ENCODE assay signal across 7 mouse cellular contexts in the genomic region with DNA sequence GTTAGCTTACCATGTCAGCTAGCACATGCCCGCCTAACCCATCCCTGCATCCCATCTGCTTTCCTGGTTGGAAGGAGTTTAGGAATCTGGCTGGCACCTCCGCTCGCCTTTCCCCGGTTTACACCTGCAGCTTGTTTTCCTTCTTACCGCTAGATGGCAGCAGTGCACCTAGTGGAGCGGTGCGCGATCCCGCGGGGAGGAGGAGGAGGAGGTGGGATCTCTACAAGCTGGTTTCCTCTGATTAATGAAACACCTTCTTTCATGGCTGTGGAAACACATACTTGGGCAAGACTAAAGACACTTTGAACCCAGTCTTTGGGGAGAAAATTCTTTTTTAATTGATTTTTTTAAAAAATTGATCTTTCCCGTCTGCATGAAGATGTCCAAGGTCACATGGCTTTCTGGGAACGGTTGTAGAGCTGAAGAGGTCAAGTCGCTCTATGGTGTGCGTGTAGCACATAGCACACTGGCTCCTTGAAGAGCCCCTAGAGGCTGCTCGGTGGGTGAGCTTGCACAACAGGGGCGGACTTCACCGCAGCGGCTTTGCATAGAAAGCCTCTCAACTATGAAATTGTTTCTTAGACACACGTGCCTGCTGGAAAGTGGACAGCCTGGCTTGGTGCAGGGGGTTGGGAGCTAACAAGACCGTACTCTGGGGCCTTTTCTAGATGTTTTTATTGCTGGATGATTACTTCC. TPM values are rescaled to one million over a fixed set of nuclear protein-coding genes. Genes with fewer than 3 reads are reported as not detected.
DNase-seq lines count a peak whose midpoint lies in the region; ATAC-seq and TF ChIP-seq lines count a peak whose summit lies in the region.

No protein-coding gene starts in this region.

- H3K4me2 ChIP-seq in limb, embryonic 11.5 days (ENCODE audit: low read depth, severe bottlenecking): peak overlapping the region; percentile 13; the same call in 1 of the 2 replicates
- H3K4me2 ChIP-seq in midbrain, embryonic 13.5 days (replicated peaks): peak overlapping the region; percentile 42

- no peaks in the 10 kb centered on the region for H3K9me3 ChIP-seq in embryonic facial prominence, embryonic 10.5 days
- no peaks in the 10 kb centered on the region for H3K9me3 ChIP-seq in limb, embryonic 11.5 days (ENCODE audit: control insufficient read depth, low read length)
- H3K9me3 ChIP-seq in midbrain, embryonic 13.5 days: no peaks in the 10 kb centered on the region

- peaks cover 71% of the 10 kb centered on the region for H3K27me3 ChIP-seq in embryonic facial prominence, embryonic 10.5 days (replicated peaks; ENCODE audit: low read depth, poor library complexity, severe bottlenecking)
- H3K27me3 ChIP-seq in limb, embryonic 11.5 days (ENCODE audit: control insufficient read depth, insufficient read depth, low read length): no peaks in the 10 kb centered on the region; the same call in 1 of the 2 replicates
- peaks cover 45% of the 10 kb centered on the region for H3K27me3 ChIP-seq in midbrain, embryonic 13.5 days
- peaks cover 5% of the 10 kb centered on the region; the same call in 1 of the 2 replicates for H3K27me3 ChIP-seq in small intestine, adult 2 months (ENCODE audit: control insufficient read depth, insufficient read depth, low read length)

- peak; percentile 90 for TF ChIP-seq CTCF in small intestine, adult 2 months (IDR thresholded peaks at IDR 0.05; ENCODE audit: extremely low read depth, insufficient read length, insufficient replicate concordance, low read depth, low read length)

- H3K9ac ChIP-seq in limb, embryonic 11.5 days (ENCODE audit: low read length): no peak overlapping the region
- H3K9ac ChIP-seq in midbrain, embryonic 13.5 days (replicated peaks): no peak overlapping the region

- no peak for ATAC-seq in limb, embryonic 11.5 days (ENCODE audit: insufficient number of reproducible peaks, low FRiP score, low TSS enrichment, low read depth)
- peak; percentile 77 for ATAC-seq in midbrain, embryonic 13.5 days

- no peak for TF ChIP-seq POLR2A in small intestine, adult 2 months (IDR thresholded peaks at IDR 0.05; ENCODE audit: low read depth, low read length)

- WGBS in embryonic facial prominence, embryonic 10.5 days: 10% methylated on average over 20 of the region's 20 CpGs
- 9% methylated on average over 20 of the region's 20 CpGs for whole genome bisulfite sequencing in limb, embryonic 11.5 days
- WGBS in midbrain, embryonic 13.5 days: 3% methylated on average over 20 of the region's 20 CpGs
- 5% methylated on average over 20 of the region's 20 CpGs for WGBS in small intestine, adult 2 months

- no peaks in the 10 kb centered on the region for H3K36me3 ChIP-seq in embryonic facial prominence, embryonic 10.5 days (replicated peaks)
- no peaks in the 10 kb centered on the region for H3K36me3 ChIP-seq in limb, embryonic 11.5 days (ENCODE audit: control insufficient read depth, insufficient read depth, low read length)
- no peaks in the 10 kb centered on the region for H3K36me3 ChIP-seq in midbrain, embryonic 13.5 days
- H3K36me3 ChIP-seq in small intestine, adult 2 months (ENCODE audit: control insufficient read depth, insufficient read depth, low read length): no peaks in the 10 kb centered on the region

- peak overlapping the region; percentile 34 for H3K4me3 ChIP-seq in embryonic facial prominence, embryonic 10.5 days
- no peak overlapping the region for H3K4me3 ChIP-seq in limb, embryonic 11.5 days (ENCODE audit: low read depth, low read length)
- peak overlapping the region; percentile 15; the same call in 1 of the 2 replicates for H3K4me3 ChIP-seq in midbrain, embryonic 13.5 days (replicated peaks)
- H3K4me3 ChIP-seq in small intestine, adult 2 months (ENCODE audit: low read depth, low read length): no peak overlapping the region

- H3K4me1 ChIP-seq in embryonic facial prominence, embryonic 10.5 days: peaks cover 17% of the 10 kb centered on the region
- peaks cover 3% of the 10 kb centered on the region; the same call in 1 of the 2 replicates for H3K4me1 ChIP-seq in limb, embryonic 11.5 days (ENCODE audit: control insufficient read depth, insufficient read depth, low read length)
- peaks cover 5% of the 10 kb centered on the region; the same call in 1 of the 2 replicates for H3K4me1 ChIP-seq in midbrain, embryonic 13.5 days (replicated peaks)
- 0 out of 2 replicates have a peak, but pooled peaks cover 2% of the 10 kb centered on the region for H3K4me1 ChIP-seq in small intestine, adult 2 months (ENCODE audit: control insufficient read depth, insufficient read depth, insufficient read length, low read length)

- peak; percentile 86 for DNase-seq in adrenal gland, postnatal 14 days
- peak; percentile 76 for DNase-seq in embryonic facial prominence, embryonic 10.5 days (ENCODE audit: low spot score)
- DNase-seq in heart, adult 18-20 months: peak; percentile 66 to 81
- DNase-seq in kidney, adult 18-20 months: peak; percentile 67
- DNase-seq in limb, embryonic 11.5 days (ENCODE audit: low spot score): peak; percentile 77

- no peak overlapping the region for H3K27ac ChIP-seq in embryonic facial prominence, embryonic 10.5 days (replicated peaks)
- no peak overlapping the region for H3K27ac ChIP-seq in limb, embryonic 11.5 days (replicated peaks; ENCODE audit: low read depth, low read length)
- no peak overlapping the region for H3K27ac ChIP-seq in midbrain, embryonic 13.5 days
- no peak overlapping the region for H3K27ac ChIP-seq in small intestine, adult 2 months (ENCODE audit: insufficient read depth, low read depth, low read length)

RNA-seq across cellular contexts. Expression of a gene that starts 17.5 kb away (rescaled TPM):
- not detected in 2 replicates for total RNA-seq in adrenal gland, postnatal 14 days (2021)
- polyA plus RNA-seq in embryonic facial prominence, embryonic 10.5 days (2016; fragmentation: Nextera tagmentation; extraction: Ambion mirVana): not detected in 2 replicates
- total RNA-seq in heart, adult 18-20 months (2021): not detected
- not detected in 2 replicates for polyA plus RNA-seq in limb, embryonic 11.5 days (2014; fragmentation: Nextera tagmentation; extraction: Ambion mirVana)
- polyA plus RNA-seq in midbrain, embryonic 13.5 days (2015; fragmentation: Nextera tagmentation; extraction: Ambion mirVana): not detected in 2 replicates
- not detected in 2 replicates for polyA plus RNA-seq in small intestine, adult 2 months (2012; rRNA removed)

RNA-seq across cellular contexts. Expression of a gene that starts 23.2 kb away (rescaled TPM):
- 4.2 and 4.5 TPM in 2 replicates for total RNA-seq in adrenal gland, postnatal 14 days (2021)
- 11.1 and 12.2 TPM in 2 replicates for polyA plus RNA-seq in embryonic facial prominence, embryonic 10.5 days (2016; fragmentation: Nextera tagmentation; extraction: Ambion mirVana)
- total RNA-seq in heart, adult 18-20 months (2021): 1 to 10 TPM; 2.3 to 2.6 TPM
- 10.7 and 11.2 TPM in 2 replicates for polyA plus RNA-seq in limb, embryonic 11.5 days (2014; fragmentation: Nextera tagmentation; extraction: Ambion mirVana)
- 5.5 TPM in 2 replicates for polyA plus RNA-seq in midbrain, embryonic 13.5 days (2015; fragmentation: Nextera tagmentation; extraction: Ambion mirVana)
- polyA plus RNA-seq in small intestine, adult 2 months (2012; rRNA removed): 0.39 and 0.71 TPM in 2 replicates

Comparison
In these comparisons a context has a peak if more than half of its experiments do, and no peak if none do; other contexts are left out.
1. H3K4me3 ChIP-seq: peak in embryonic facial prominence, embryonic 10.5 days (single experiment) and midbrain, embryonic 13.5 days (single experiment); none in limb, embryonic 11.5 days (single experiment) and small intestine, adult 2 months (single experiment).
2. Peak in every context shown above with its lines, with median percentiles within 50 percentile points of each other: DNase-seq.